Mouse (Mus musculus): Measurements from ENCODE around the gene Olfr1505. TPM values are rescaled to one million over a fixed set of nuclear protein-coding genes. Genes with fewer than 3 reads are reported as not detected.

Olfr1505 gene
- not detected in 2 replicates for polyA plus RNA-seq (2015; fragmentation: Nextera tagmentation; extraction: Ambion mirVana)

DNA sequence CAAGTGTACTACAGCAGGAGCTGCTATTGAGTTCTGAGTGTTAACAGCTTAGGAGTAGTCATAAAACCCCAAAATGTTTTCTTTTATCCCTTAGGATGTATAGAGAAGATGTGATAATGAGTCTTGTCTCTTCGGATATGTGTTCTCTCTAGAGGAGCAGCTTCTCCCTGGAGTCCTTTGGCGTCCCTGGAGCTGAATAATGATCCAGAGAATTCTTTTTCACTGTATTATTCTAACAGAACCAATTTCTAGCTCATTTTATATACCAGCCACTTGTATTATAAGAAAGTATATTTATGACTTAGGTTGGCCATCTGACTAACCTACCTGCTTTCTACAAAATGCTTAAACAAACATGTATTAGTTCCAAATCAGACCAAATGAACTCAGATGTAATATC is at the start of gene Olfr1505:
TSS of gene Olfr1505 (plus strand) at position 301 of the 400 bp plus-strand sequence.
- Histone ChIP-seq H3K4me2 (ENCODE audit: low read length) (no peak within 1 kb of the TSS), H3K27ac (ENCODE audit: low read length) (no peak within 1 kb of the TSS), H3K27me3 (ENCODE audit: control insufficient read depth, insufficient read depth, low read depth, low read length) (no peaks in the 10 kb centered on the region), H3K9ac (ENCODE audit: low read depth, low read length) (no peak within 1 kb of the TSS), H3K9me3 (replicated peaks; ENCODE audit: control insufficient read depth, low read length, poor library complexity, severe bottlenecking) (no peaks in the 10 kb centered on the region), H3K36me3 (ENCODE audit: control insufficient read depth, insufficient read depth, low read length) (no peaks in the 10 kb centered on the region), H3K4me1 (ENCODE audit: control insufficient read depth, insufficient read depth, low read length) (no peaks in the 10 kb centered on the region), H3K4me3 (ENCODE audit: low read depth, low read length) (no peak within 1 kb of the TSS)
- 89% methylated on average over 2 of the region's 2 CpGs for WGBS
- no peak for ATAC-seq

DNA sequence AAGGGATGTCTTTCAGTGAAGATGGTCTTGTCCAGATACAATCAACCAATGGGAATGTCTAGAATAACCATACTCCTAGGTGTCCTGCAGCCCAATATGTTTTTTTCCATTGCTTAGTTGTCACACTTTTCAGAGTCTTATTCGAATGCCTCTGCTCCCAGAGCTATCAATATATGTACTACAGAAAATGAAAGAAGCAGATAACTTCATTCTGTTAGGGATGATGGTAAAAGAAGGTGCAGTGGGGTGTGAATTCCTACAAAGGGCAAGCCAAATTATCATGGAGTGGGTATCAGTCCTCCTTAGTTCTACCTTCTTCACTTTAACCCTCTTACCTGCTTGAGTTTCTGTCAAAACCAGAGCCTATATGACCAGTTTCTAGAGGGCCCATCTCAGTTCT is 15.5 kb upstream of the Olfr1505 start, which contains the start of gene Olfr1504:
TSS of gene Olfr1504 (minus strand) at position 101 of the 400 bp plus-strand sequence.
- no peak for ATAC-seq
- no peak within 1 kb of the TSS for H3K27ac ChIP-seq (ENCODE audit: low read length)
- no peaks in the 10 kb centered on the region for H3K36me3 ChIP-seq (ENCODE audit: control insufficient read depth, insufficient read depth, low read length)
- 63% methylated on average over 1 of the region's 1 CpGs for WGBS
- H3K4me2 ChIP-seq (ENCODE audit: low read length), result no peak within 1 kb of the TSS
- no peaks in the 10 kb centered on the region for H3K27me3 ChIP-seq (ENCODE audit: control insufficient read depth, insufficient read depth, low read depth, low read length)
- H3K4me1 ChIP-seq (ENCODE audit: control insufficient read depth, insufficient read depth, low read length), result no peaks in the 10 kb centered on the region
- H3K9me3 ChIP-seq (replicated peaks; ENCODE audit: control insufficient read depth, low read length, poor library complexity, severe bottlenecking), result no peaks in the 10 kb centered on the region
- H3K4me3 ChIP-seq (ENCODE audit: low read depth, low read length), result no peak within 1 kb of the TSS
- H3K9ac ChIP-seq (ENCODE audit: low read depth, low read length), result no peak within 1 kb of the TSS

Other genes starting within 250 kb of the Olfr1505 start
- not detected in 2 replicates for gene Olfr1491, start 216.3 kb upstream of the Olfr1505 start, polyA plus RNA-seq (2015; fragmentation: Nextera tagmentation; extraction: Ambion mirVana)
- gene Olfr1493-ps1, start 190.3 kb upstream of the Olfr1505 start, polyA plus RNA-seq (2015; fragmentation: Nextera tagmentation; extraction: Ambion mirVana), result not detected in 2 replicates
- gene Olfr1494, start 173.8 kb upstream of the Olfr1505 start, polyA plus RNA-seq (2015; fragmentation: Nextera tagmentation; extraction: Ambion mirVana), result not detected in 2 replicates
- not detected in 2 replicates for gene Olfr1495, start 148.9 kb upstream of the Olfr1505 start, polyA plus RNA-seq (2015; fragmentation: Nextera tagmentation; extraction: Ambion mirVana)
- gene Olfr1496, start 135.7 kb upstream of the Olfr1505 start, polyA plus RNA-seq (2015; fragmentation: Nextera tagmentation; extraction: Ambion mirVana), result not detected in 2 replicates
- gene Olfr1497, start 115.3 kb upstream of the Olfr1505 start, polyA plus RNA-seq (2015; fragmentation: Nextera tagmentation; extraction: Ambion mirVana), result not detected in 2 replicates
- gene Olfr1499, start 94.1 kb upstream of the Olfr1505 start, polyA plus RNA-seq (2015; fragmentation: Nextera tagmentation; extraction: Ambion mirVana), result not detected in 2 replicates
- not detected in 2 replicates for gene Olfr1500, start 83.0 kb upstream of the Olfr1505 start, polyA plus RNA-seq (2015; fragmentation: Nextera tagmentation; extraction: Ambion mirVana)
- gene Olfr1501, start 62.8 kb upstream of the Olfr1505 start, polyA plus RNA-seq (2015; fragmentation: Nextera tagmentation; extraction: Ambion mirVana), result not detected in 2 replicates
- not detected in 2 replicates for gene Olfr1502, start 51.7 kb upstream of the Olfr1505 start, polyA plus RNA-seq (2015; fragmentation: Nextera tagmentation; extraction: Ambion mirVana)
- gene Olfr1504, start 15.6 kb upstream of the Olfr1505 start, polyA plus RNA-seq (2015; fragmentation: Nextera tagmentation; extraction: Ambion mirVana), result not detected in 2 replicates